Comparison of ENCODE assay signal across 16 mouse cellular contexts in the genomic region with DNA sequence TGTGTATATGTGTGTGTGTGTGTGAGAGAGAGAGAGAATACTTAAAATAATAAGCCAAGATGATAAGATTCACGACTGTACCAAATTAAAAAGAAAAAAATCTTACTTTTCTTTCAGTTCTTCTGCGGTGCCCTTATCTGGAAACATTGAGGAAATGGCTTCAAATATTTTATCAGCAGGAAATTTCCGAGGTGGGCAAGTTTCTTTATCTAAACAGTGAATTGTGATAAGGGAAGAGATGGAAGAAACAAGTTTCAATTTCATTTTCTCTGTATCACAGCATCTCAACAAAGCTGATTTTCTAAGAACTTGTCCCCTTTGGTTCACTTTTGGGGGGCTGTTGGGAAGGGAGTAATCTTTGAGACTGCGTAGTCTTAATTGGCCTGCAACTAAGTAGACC.
"Had no signal": no experiment of that assay in that cellular context is flagged by ENCODE, and none has a peak within 500 bp of the region (broad histone marks: within the 10 kb centered on the region; RNA-seq: fewer than 3 reads in every experiment).

No protein-coding gene starts in this region.

- H3K9ac ChIP-seq: neural tube, embryonic 13.5 days; neural tube, embryonic 15.5 days; stomach, embryonic 15.5 days had no signal

- H3K27me3 ChIP-seq: neural tube, embryonic 13.5 days; neural tube, embryonic 15.5 days; stomach, embryonic 15.5 days had no signal

- H3K27ac ChIP-seq: neural tube, embryonic 13.5 days; neural tube, embryonic 15.5 days; stomach, embryonic 15.5 days; stomach, postnatal 0 days had no signal

- H3K9me3 ChIP-seq: neural tube, embryonic 13.5 days; neural tube, embryonic 15.5 days; stomach, embryonic 15.5 days had no signal

- H3K4me1 ChIP-seq: neural tube, embryonic 13.5 days; neural tube, embryonic 15.5 days; stomach, embryonic 15.5 days had no signal

- DNase-seq: retina, postnatal 1 day; right cerebral cortex, adult 18-20 months; right cerebral cortex, postnatal 14 days; right cerebral cortex, postnatal 25 days; right cerebral cortex, postnatal 4 days; spleen, adult 18-20 months; thymus, adult 18-20 months; thymus, adult 2 months; thymus, postnatal 14 days; thymus, postnatal 25 days; thymus, postnatal 36 days; thymus, postnatal 4 days had no signal

- H3K4me3 ChIP-seq: neural tube, embryonic 13.5 days; neural tube, embryonic 15.5 days; stomach, embryonic 15.5 days had no signal
